Mouse (Mus musculus): ENCODE data around the gene Gm19935. TPM values are rescaled to one million over a fixed set of nuclear protein-coding genes. Genes with fewer than 3 reads are reported as not detected.

Gm19935 gene
- polyA plus RNA-seq, 1 experiment from 2014 or later = 0.18 TPM

GRCm38 (mm10) chr8:90820321-90820696, 3.1 kb upstream of the Gm19935 start:
- H3K27ac ChIP-seq (ENCODE audit: low read length) = no peak overlapping the region
- H3K4me3 ChIP-seq (replicated peaks; ENCODE audit: low read length) = no peak overlapping the region
- 76% methylated on average over 4 of the region's 4 CpGs for WGBS
- no peaks in the 10 kb centered on the region for H3K9me3 ChIP-seq (replicated peaks; ENCODE audit: control insufficient read depth, low read length)
- H3K4me2 ChIP-seq (ENCODE audit: low read depth, low read length) = no peak overlapping the region
- no peak for ATAC-seq (ENCODE audit: insufficient read depth, low FRiP score)
- H3K36me3 ChIP-seq (ENCODE audit: control insufficient read depth, insufficient read depth, low read length) = no peaks in the 10 kb centered on the region
- no peaks in the 10 kb centered on the region for H3K4me1 ChIP-seq (ENCODE audit: control insufficient read depth, insufficient read depth, low read length)
- no peak overlapping the region for H3K9ac ChIP-seq (ENCODE audit: low read length)
- H3K27me3 ChIP-seq (ENCODE audit: control insufficient read depth, insufficient read depth, low read length) = no peaks in the 10 kb centered on the region

- 84% methylated on average over 9 of the region's 9 CpGs for WGBS
- H3K27me3 ChIP-seq (ENCODE audit: control insufficient read depth, insufficient read depth, low read length) = no peaks in the 10 kb centered on the region
- H3K4me2 ChIP-seq (ENCODE audit: low read depth, low read length) = no peak overlapping the region
- H3K27ac ChIP-seq (ENCODE audit: low read length) = no peak overlapping the region
- H3K4me1 ChIP-seq (ENCODE audit: control insufficient read depth, insufficient read depth, low read length) = no peaks in the 10 kb centered on the region
- H3K36me3 ChIP-seq (ENCODE audit: control insufficient read depth, insufficient read depth, low read length) = no peaks in the 10 kb centered on the region
- no peak overlapping the region for H3K4me3 ChIP-seq (replicated peaks; ENCODE audit: low read length)
- no peak for ATAC-seq (ENCODE audit: insufficient read depth, low FRiP score)
- H3K9ac ChIP-seq (ENCODE audit: low read length) = no peak overlapping the region
- H3K9me3 ChIP-seq (replicated peaks; ENCODE audit: control insufficient read depth, low read length) = no peaks in the 10 kb centered on the region
These were observed 2.5 kb upstream of the Gm19935 start for GRCm38 (mm10) chr8:90819561-90820320.

- Histone ChIP-seq H3K9me3 (replicated peaks; ENCODE audit: control insufficient read depth, low read length) (no peaks in the 10 kb centered on the region), H3K4me2 (ENCODE audit: low read depth, low read length) (no peak overlapping the region), H3K27ac (ENCODE audit: low read length) (no peak overlapping the region), H3K4me3 (replicated peaks; ENCODE audit: low read length) (no peak overlapping the region), H3K36me3 (ENCODE audit: control insufficient read depth, insufficient read depth, low read length) (no peaks in the 10 kb centered on the region), H3K4me1 (ENCODE audit: control insufficient read depth, insufficient read depth, low read length) (no peaks in the 10 kb centered on the region), H3K27me3 (ENCODE audit: control insufficient read depth, insufficient read depth, low read length) (no peaks in the 10 kb centered on the region), H3K9ac (ENCODE audit: low read length) (no peak overlapping the region)
- 69% methylated on average over 23 of the region's 23 CpGs for WGBS
- ATAC-seq (ENCODE audit: insufficient read depth, low FRiP score) = no peak
These were observed 921 bp downstream of the Gm19935 start for GRCm38 (mm10) chr8:90816061-90816882.

GRCm38 (mm10) chr8:90813602-90814320, 3.4 kb downstream of the Gm19935 start:
- Histone ChIP-seq H3K27ac (ENCODE audit: low read length) (no peak overlapping the region), H3K4me3 (replicated peaks; ENCODE audit: low read length) (no peak overlapping the region), H3K9ac (ENCODE audit: low read length) (no peak overlapping the region), H3K4me2 (ENCODE audit: low read depth, low read length) (no peak overlapping the region), H3K27me3 (ENCODE audit: control insufficient read depth, insufficient read depth, low read length) (no peaks in the 10 kb centered on the region), H3K9me3 (replicated peaks; ENCODE audit: control insufficient read depth, low read length) (no peaks in the 10 kb centered on the region), H3K36me3 (ENCODE audit: control insufficient read depth, insufficient read depth, low read length) (no peaks in the 10 kb centered on the region), H3K4me1 (ENCODE audit: control insufficient read depth, insufficient read depth, low read length) (no peaks in the 10 kb centered on the region)
- ATAC-seq (ENCODE audit: insufficient read depth, low FRiP score) = no peak
- 89% methylated on average over 10 of the region's 10 CpGs for WGBS

GRCm38 (mm10) chr8:90799473-90799872, 17.7 kb downstream of the Gm19935 start:
- H3K36me3 ChIP-seq (ENCODE audit: control insufficient read depth, insufficient read depth, low read length) = no peaks in the 10 kb centered on the region
- no peaks in the 10 kb centered on the region for H3K27me3 ChIP-seq (ENCODE audit: control insufficient read depth, insufficient read depth, low read length)
- no peaks in the 10 kb centered on the region; the same call in 1 of the 2 replicates for H3K4me1 ChIP-seq (ENCODE audit: control insufficient read depth, insufficient read depth, low read length)
- H3K9me3 ChIP-seq (replicated peaks; ENCODE audit: control insufficient read depth, low read length) = no peaks in the 10 kb centered on the region; the same call in 1 of the 2 replicates
- no peak overlapping the region for H3K27ac ChIP-seq (ENCODE audit: low read length)
- H3K4me3 ChIP-seq (replicated peaks; ENCODE audit: low read length) = no peak overlapping the region
- no peak overlapping the region for H3K9ac ChIP-seq (ENCODE audit: low read length)
- WGBS = 77% methylated on average over 5 of the region's 5 CpGs
- no peak overlapping the region for H3K4me2 ChIP-seq (ENCODE audit: low read depth, low read length)
- no peak for ATAC-seq (ENCODE audit: insufficient read depth, low FRiP score)

GRCm38 (mm10) chr8:90794990-90795861, 22.0 kb downstream of the Gm19935 start:
- Histone ChIP-seq H3K27me3 (ENCODE audit: control insufficient read depth, insufficient read depth, low read length) (no peaks in the 10 kb centered on the region), H3K9me3 (replicated peaks; ENCODE audit: control insufficient read depth, low read length) (no peaks in the 10 kb centered on the region), H3K4me2 (ENCODE audit: low read depth, low read length) (peak overlapping the region; percentile 46), H3K27ac (ENCODE audit: low read length) (no peak overlapping the region), H3K36me3 (ENCODE audit: control insufficient read depth, insufficient read depth, low read length) (no peaks in the 10 kb centered on the region), H3K9ac (ENCODE audit: low read length) (no peak overlapping the region), H3K4me3 (replicated peaks; ENCODE audit: low read length) (peak overlapping the region; percentile 25), H3K4me1 (ENCODE audit: control insufficient read depth, insufficient read depth, low read length) (no peaks in the 10 kb centered on the region; the same call in 1 of the 2 replicates)
- 12% methylated on average over 12 of the region's 12 CpGs for WGBS
- peak; percentile 88 for ATAC-seq (ENCODE audit: insufficient read depth, low FRiP score)

GRCm38 (mm10) chr8:90793710-90794109, 23.5 kb downstream of the Gm19935 start:
- Histone ChIP-seq H3K4me1 (ENCODE audit: control insufficient read depth, insufficient read depth, low read length) (no peaks in the 10 kb centered on the region; the same call in 1 of the 2 replicates), H3K27ac (ENCODE audit: low read length) (no peak overlapping the region), H3K4me2 (ENCODE audit: low read depth, low read length) (no peak overlapping the region), H3K36me3 (ENCODE audit: control insufficient read depth, insufficient read depth, low read length) (no peaks in the 10 kb centered on the region), H3K27me3 (ENCODE audit: control insufficient read depth, insufficient read depth, low read length) (no peaks in the 10 kb centered on the region), H3K9me3 (replicated peaks; ENCODE audit: control insufficient read depth, low read length) (no peaks in the 10 kb centered on the region), H3K4me3 (replicated peaks; ENCODE audit: low read length) (no peak overlapping the region), H3K9ac (ENCODE audit: low read length) (no peak overlapping the region)
- ATAC-seq (ENCODE audit: insufficient read depth, low FRiP score) = peak; percentile 37; the same call in 1 of the 2 replicates
- 5% methylated on average over 3 of the region's 3 CpGs for WGBS

GRCm38 (mm10) chr8:90791616-90792015, 25.6 kb downstream of the Gm19935 start:
- Histone ChIP-seq H3K4me2 (ENCODE audit: low read depth, low read length) (no peak overlapping the region), H3K36me3 (ENCODE audit: control insufficient read depth, insufficient read depth, low read length) (no peaks in the 10 kb centered on the region), H3K9ac (ENCODE audit: low read length) (no peak overlapping the region), H3K27ac (ENCODE audit: low read length) (no peak overlapping the region), H3K9me3 (replicated peaks; ENCODE audit: control insufficient read depth, low read length) (no peaks in the 10 kb centered on the region), H3K27me3 (ENCODE audit: control insufficient read depth, insufficient read depth, low read length) (no peaks in the 10 kb centered on the region), H3K4me3 (replicated peaks; ENCODE audit: low read length) (no peak overlapping the region), H3K4me1 (ENCODE audit: control insufficient read depth, insufficient read depth, low read length) (no peaks in the 10 kb centered on the region; the same call in 1 of the 2 replicates)
- no peak for ATAC-seq (ENCODE audit: insufficient read depth, low FRiP score)
- 90% methylated on average over 1 of the region's 1 CpGs for WGBS
